Mouse (Mus musculus): ENCODE data around the gene Runx3. TPM values are rescaled to one million over a fixed set of nuclear protein-coding genes. Genes with fewer than 3 reads are reported as not detected.

The Runx3 gene
- polyA plus RNA-seq, 1 experiment from 2014 or later = not detected

- no peaks in the 10 kb centered on the region for H3K36me3 ChIP-seq (ENCODE audit: control insufficient read depth, insufficient read depth, low read length)
- peaks cover 11% of the 10 kb centered on the region for H3K4me1 ChIP-seq (ENCODE audit: control insufficient read depth, insufficient read depth, low read length)
- peak overlapping the region; percentile 35 for H3K4me3 ChIP-seq (ENCODE audit: low read length)
- no peak overlapping the region for H3K27ac ChIP-seq (ENCODE audit: low read depth, low read length)
- H3K9me3 ChIP-seq (ENCODE audit: control insufficient read depth, low read length) = no peaks in the 10 kb centered on the region
- 12% methylated on average over 17 of the region's 17 CpGs for WGBS
- peaks cover 22% of the 10 kb centered on the region for H3K27me3 ChIP-seq (ENCODE audit: control insufficient read depth, insufficient read depth, low read length)
- no peak overlapping the region; the same call in 1 of the 2 replicates for H3K9ac ChIP-seq (ENCODE audit: low read depth, low read length)
- ATAC-seq (ENCODE audit: low FRiP score, low TSS enrichment) = 0 out of 2 replicates have a peak, but pooled peaks have one; percentile 10
- H3K4me2 ChIP-seq (replicated peaks; ENCODE audit: low read depth, low read length) = peak overlapping the region; percentile 58
Observed at GRCm38 (mm10) chr4:135203806-135204560, 83.5 kb downstream of the Runx3 start.

GRCm38 (mm10) chr4:135204666-135205065, 84.2 kb downstream of the Runx3 start:
- H3K36me3 ChIP-seq (ENCODE audit: control insufficient read depth, insufficient read depth, low read length) = no peaks in the 10 kb centered on the region
- H3K27me3 ChIP-seq (ENCODE audit: control insufficient read depth, insufficient read depth, low read length) = peaks cover 22% of the 10 kb centered on the region
- no peak overlapping the region for H3K27ac ChIP-seq (ENCODE audit: low read depth, low read length)
- WGBS = 42% methylated on average over 5 of the region's 5 CpGs
- H3K9ac ChIP-seq (ENCODE audit: low read depth, low read length) = no peak overlapping the region
- ATAC-seq (ENCODE audit: low FRiP score, low TSS enrichment) = no peak
- H3K4me1 ChIP-seq (ENCODE audit: control insufficient read depth, insufficient read depth, low read length) = peaks cover 11% of the 10 kb centered on the region
- no peak overlapping the region for H3K4me3 ChIP-seq (ENCODE audit: low read length)
- no peaks in the 10 kb centered on the region for H3K9me3 ChIP-seq (ENCODE audit: control insufficient read depth, low read length)
- no peak overlapping the region for H3K4me2 ChIP-seq (replicated peaks; ENCODE audit: low read depth, low read length)

- Histone ChIP-seq H3K4me2 (replicated peaks; ENCODE audit: low read depth, low read length) (no peak overlapping the region), H3K9ac (ENCODE audit: low read depth, low read length) (no peak overlapping the region), H3K27ac (ENCODE audit: low read depth, low read length) (no peak overlapping the region), H3K27me3 (ENCODE audit: control insufficient read depth, insufficient read depth, low read length) (peaks cover 22% of the 10 kb centered on the region), H3K36me3 (ENCODE audit: control insufficient read depth, insufficient read depth, low read length) (no peaks in the 10 kb centered on the region), H3K4me1 (ENCODE audit: control insufficient read depth, insufficient read depth, low read length) (peaks cover 11% of the 10 kb centered on the region), H3K4me3 (ENCODE audit: low read length) (no peak overlapping the region), H3K9me3 (ENCODE audit: control insufficient read depth, low read length) (no peaks in the 10 kb centered on the region)
- 13% methylated on average over 5 of the region's 5 CpGs for WGBS
- ATAC-seq (ENCODE audit: low FRiP score, low TSS enrichment) = no peak
Observed at GRCm38 (mm10) chr4:135205254-135205653, 84.8 kb downstream of the Runx3 start.

- H3K27ac ChIP-seq (ENCODE audit: low read depth, low read length) = no peak overlapping the region
Observed at GRCm38 (mm10) chr4:135205711-135206600, 85.5 kb downstream of the Runx3 start.

GRCm38 (mm10) chr4:135209846-135210245, 89.4 kb downstream of the Runx3 start:
- H3K27ac ChIP-seq (ENCODE audit: low read depth, low read length) = no peak overlapping the region
- H3K36me3 ChIP-seq (ENCODE audit: control insufficient read depth, insufficient read depth, low read length) = peaks cover 20% of the 10 kb centered on the region
- H3K4me3 ChIP-seq (ENCODE audit: low read length) = no peak overlapping the region
- peaks cover 12% of the 10 kb centered on the region for H3K27me3 ChIP-seq (ENCODE audit: control insufficient read depth, insufficient read depth, low read length)
- H3K9me3 ChIP-seq (ENCODE audit: control insufficient read depth, low read length) = 0 out of 2 replicates have a peak, but pooled peaks cover 3% of the 10 kb centered on the region
- no peak overlapping the region for H3K9ac ChIP-seq (ENCODE audit: low read depth, low read length)
- peaks cover 5% of the 10 kb centered on the region for H3K4me1 ChIP-seq (ENCODE audit: control insufficient read depth, insufficient read depth, low read length)
- 64% methylated on average over 2 of the region's 2 CpGs for WGBS
- H3K4me2 ChIP-seq (replicated peaks; ENCODE audit: low read depth, low read length) = no peak overlapping the region
- no peak for ATAC-seq (ENCODE audit: low FRiP score, low TSS enrichment)

More at GRCm38 (mm10) chr4:135205711-135206600, 85.5 kb downstream of the Runx3 start:
- H3K9ac ChIP-seq (ENCODE audit: low read depth, low read length) = 0 out of 2 replicates have a peak overlapping the region, but pooled peaks have one; percentile 18
- H3K4me1 ChIP-seq (ENCODE audit: control insufficient read depth, insufficient read depth, low read length) = peaks cover 11% of the 10 kb centered on the region
- H3K4me2 ChIP-seq (replicated peaks; ENCODE audit: low read depth, low read length) = peak overlapping the region; percentile 74
- 0 out of 2 replicates have a peak, but pooled peaks cover 3% of the 10 kb centered on the region for H3K9me3 ChIP-seq (ENCODE audit: control insufficient read depth, low read length)
- no peaks in the 10 kb centered on the region for H3K36me3 ChIP-seq (ENCODE audit: control insufficient read depth, insufficient read depth, low read length)
- WGBS = 4% methylated on average over 46 of the region's 47 CpGs
- peak overlapping the region; percentile 38 for H3K4me3 ChIP-seq (ENCODE audit: low read length)
- ATAC-seq (ENCODE audit: low FRiP score, low TSS enrichment) = peak; percentile 78
- peaks cover 22% of the 10 kb centered on the region for H3K27me3 ChIP-seq (ENCODE audit: control insufficient read depth, insufficient read depth, low read length)

- no peaks in the 10 kb centered on the region for H3K9me3 ChIP-seq (ENCODE audit: control insufficient read depth, low read length)
- no peak overlapping the region for H3K27ac ChIP-seq (ENCODE audit: low read depth, low read length)
- no peaks in the 10 kb centered on the region for H3K4me1 ChIP-seq (ENCODE audit: control insufficient read depth, insufficient read depth, low read length)
- H3K27me3 ChIP-seq (ENCODE audit: control insufficient read depth, insufficient read depth, low read length) = no peaks in the 10 kb centered on the region
- peak; percentile 72; the same call in 1 of the 2 replicates for ATAC-seq (ENCODE audit: low FRiP score, low TSS enrichment)
- no peak overlapping the region for H3K4me3 ChIP-seq (ENCODE audit: low read length)
- no peak overlapping the region for H3K9ac ChIP-seq (ENCODE audit: low read depth, low read length)
- WGBS = 57% methylated on average over 4 of the region's 4 CpGs
- H3K4me2 ChIP-seq (replicated peaks; ENCODE audit: low read depth, low read length) = no peak overlapping the region
- peaks cover 76% of the 10 kb centered on the region for H3K36me3 ChIP-seq (ENCODE audit: control insufficient read depth, insufficient read depth, low read length)
Observed at GRCm38 (mm10) chr4:135219652-135220051, 99.2 kb downstream of the Runx3 start.

GRCm38 (mm10) chr4:135220641-135221040, 100.2 kb downstream of the Runx3 start:
- no peaks in the 10 kb centered on the region for H3K4me1 ChIP-seq (ENCODE audit: control insufficient read depth, insufficient read depth, low read length)
- H3K27me3 ChIP-seq (ENCODE audit: control insufficient read depth, insufficient read depth, low read length) = no peaks in the 10 kb centered on the region
- H3K9me3 ChIP-seq (ENCODE audit: control insufficient read depth, low read length) = no peaks in the 10 kb centered on the region
- 87% methylated on average over 3 of the region's 3 CpGs for WGBS
- H3K36me3 ChIP-seq (ENCODE audit: control insufficient read depth, insufficient read depth, low read length) = peaks cover 74% of the 10 kb centered on the region
- no peak for ATAC-seq (ENCODE audit: low FRiP score, low TSS enrichment)
- no peak overlapping the region for H3K4me3 ChIP-seq (ENCODE audit: low read length)
- no peak overlapping the region for H3K4me2 ChIP-seq (replicated peaks; ENCODE audit: low read depth, low read length)
- H3K27ac ChIP-seq (ENCODE audit: low read depth, low read length) = no peak overlapping the region
- H3K9ac ChIP-seq (ENCODE audit: low read depth, low read length) = no peak overlapping the region

- no peak overlapping the region for H3K4me3 ChIP-seq (ENCODE audit: low read length)
- no peaks in the 10 kb centered on the region for H3K4me1 ChIP-seq (ENCODE audit: control insufficient read depth, insufficient read depth, low read length)
- peak overlapping the region; percentile 55; the same call in 1 of the 2 replicates for H3K27ac ChIP-seq (ENCODE audit: low read depth, low read length)
- H3K4me2 ChIP-seq (replicated peaks; ENCODE audit: low read depth, low read length) = no peak overlapping the region
- H3K9me3 ChIP-seq (ENCODE audit: control insufficient read depth, low read length) = no peaks in the 10 kb centered on the region
- no peak for ATAC-seq (ENCODE audit: low FRiP score, low TSS enrichment)
- H3K9ac ChIP-seq (ENCODE audit: low read depth, low read length) = no peak overlapping the region
- WGBS = 72% methylated on average over 12 of the region's 12 CpGs
- H3K36me3 ChIP-seq (ENCODE audit: control insufficient read depth, insufficient read depth, low read length) = peaks cover 69% of the 10 kb centered on the region
- no peaks in the 10 kb centered on the region for H3K27me3 ChIP-seq (ENCODE audit: control insufficient read depth, insufficient read depth, low read length)
Observed at GRCm38 (mm10) chr4:135221632-135222407, 101.4 kb downstream of the Runx3 start.
